Mouse (Mus musculus) splenic B cell, adult 2 months (primary cell): Measurements from ENCODE around the gene Snx9.

Experiments
- DNase-seq: peaks from one replicate; pipeline ENCODE4 v3.0.0-alpha.2; 2011; ENCODE audit warnings: low read depth, low spot score
- H3K27me3 ChIP-seq: 2 replicates; pipeline ENCODE4 v1.6.1; 2012; ENCODE audit warnings: mild to moderate bottlenecking, low read length, moderate library complexity, mixed read lengths; ENCODE audit not compliant: control insufficient read depth, poor library complexity, insufficient read depth, severe bottlenecking
- H3K36me3 ChIP-seq: 2 replicates; pipeline ENCODE4 v1.6.1; 2012; ENCODE audit warnings: mild to moderate bottlenecking, low read length, moderate library complexity, mixed read lengths; ENCODE audit not compliant: control insufficient read depth, poor library complexity, insufficient read depth, severe bottlenecking

The Snx9 gene

DNA sequence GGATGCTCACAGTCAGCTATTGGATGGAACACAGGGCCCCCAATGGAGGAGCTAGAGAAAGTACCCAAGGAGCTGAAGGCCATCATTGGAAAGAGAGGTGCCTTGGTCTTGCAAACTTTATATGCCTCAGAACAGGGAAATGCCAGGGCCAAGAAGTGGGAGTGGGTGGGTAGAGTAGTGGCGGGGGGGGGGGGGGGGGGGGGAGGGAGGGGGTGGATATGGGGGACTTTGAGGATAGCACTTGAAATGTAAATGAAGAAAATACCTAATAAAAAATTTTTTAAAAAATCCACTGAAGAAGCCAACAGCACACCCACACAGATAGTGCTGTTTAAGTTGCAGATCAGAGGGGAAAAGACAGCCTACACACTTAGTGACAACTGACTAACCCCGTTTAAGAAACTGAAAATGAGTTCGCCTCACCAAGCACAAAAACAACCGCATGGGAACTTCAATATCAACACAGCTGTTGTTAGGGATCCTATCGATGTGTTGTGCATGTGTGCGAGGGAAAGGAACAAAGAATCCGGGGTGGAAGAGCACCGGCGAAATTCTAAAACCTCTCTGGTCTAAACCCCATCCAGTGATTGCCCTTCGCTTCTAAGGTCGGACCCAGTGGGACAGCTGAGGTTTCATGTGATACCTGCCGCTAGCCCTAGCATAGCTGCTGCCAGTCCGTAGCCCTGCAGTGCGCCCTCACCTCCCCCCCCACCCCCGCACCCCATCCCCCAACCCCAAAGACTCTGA is 13.1 kb upstream of the Snx9 start:
- peak; percentile 74 for DNase-seq
- Histone ChIP-seq H3K36me3 (no peaks in the 10 kb centered on the region), H3K27me3 (no peaks in the 10 kb centered on the region)

DNA sequence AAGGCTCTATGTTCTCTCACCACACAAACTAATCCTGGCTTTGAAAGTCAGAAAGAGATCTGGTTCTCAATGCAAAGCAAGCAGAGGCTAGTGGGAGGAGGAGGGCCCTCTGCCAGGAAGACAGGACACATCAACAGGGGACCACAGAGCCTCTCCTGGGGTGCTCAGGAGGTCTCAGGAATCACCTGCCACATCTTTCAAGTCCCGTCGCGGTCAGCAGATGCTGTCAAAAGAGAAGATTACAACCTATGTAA is 12.6 kb upstream of the Snx9 start:
- H3K27me3 ChIP-seq: no peaks in the 10 kb centered on the region
- no peak for DNase-seq
- no peaks in the 10 kb centered on the region for H3K36me3 ChIP-seq

DNA sequence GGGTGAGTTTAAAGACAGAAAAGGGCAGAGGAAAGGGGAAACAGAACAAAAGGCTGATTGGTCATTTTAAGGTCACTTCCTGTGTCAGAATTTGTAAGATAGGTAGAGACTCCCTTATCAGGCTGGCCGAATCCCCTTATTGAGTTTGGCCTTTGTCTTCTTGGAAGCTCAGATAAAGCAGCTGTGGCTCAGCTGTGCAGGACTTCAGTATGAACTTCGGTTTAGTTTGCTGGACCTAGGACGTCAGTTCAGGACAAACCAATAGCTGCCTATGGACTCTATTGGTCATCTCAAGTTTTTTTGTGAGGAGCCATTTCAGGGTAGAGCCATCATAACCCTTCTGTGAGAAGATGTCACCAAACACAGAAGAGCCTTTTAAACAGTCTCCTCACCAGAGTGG is 12.2 kb upstream of the Snx9 start:
- no peak for DNase-seq
- no peaks in the 10 kb centered on the region for H3K36me3 ChIP-seq
- H3K27me3 ChIP-seq: no peaks in the 10 kb centered on the region

DNA sequence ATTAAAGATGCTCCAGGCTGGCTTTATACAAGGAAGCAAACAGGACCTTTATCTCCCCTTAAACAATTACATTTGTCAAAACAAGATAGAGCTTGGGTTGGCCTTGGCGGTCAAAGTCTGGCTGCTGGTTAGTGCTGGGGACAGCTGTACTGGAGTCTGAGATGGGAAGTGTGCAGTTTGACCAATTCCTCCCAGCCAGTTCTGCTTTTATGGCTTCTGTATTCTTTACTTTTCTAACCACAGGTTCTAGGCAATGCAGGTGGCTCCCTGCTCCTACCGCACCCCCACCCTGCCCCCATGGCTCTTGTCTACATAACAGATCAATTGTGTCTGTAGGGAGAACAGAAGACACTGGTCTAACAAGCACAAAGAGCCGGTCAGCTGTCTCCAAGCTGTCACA is 11.2 kb upstream of the Snx9 start:
- H3K27me3 ChIP-seq: no peaks in the 10 kb centered on the region
- peak; percentile 70 for DNase-seq
- H3K36me3 ChIP-seq: no peaks in the 10 kb centered on the region

DNA sequence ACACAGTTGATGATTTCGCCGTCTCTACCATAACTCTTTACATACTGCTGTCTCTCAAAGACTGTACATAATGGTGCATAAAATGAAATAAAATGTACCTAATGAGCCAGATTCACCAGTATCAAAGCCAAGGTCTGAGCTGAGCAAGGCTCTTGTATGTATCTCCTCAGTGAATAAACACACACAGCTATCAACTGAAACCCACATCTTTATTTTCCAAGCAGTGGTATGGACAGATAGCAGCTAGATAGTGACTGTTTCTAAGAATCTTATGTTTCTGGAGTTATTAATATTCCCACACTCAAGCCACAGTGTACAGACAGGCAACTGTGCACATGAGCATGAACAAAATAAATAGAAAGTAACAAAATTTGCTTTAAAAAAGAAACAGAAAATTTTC is 10.7 kb upstream of the Snx9 start:
- Histone ChIP-seq H3K36me3 (no peaks in the 10 kb centered on the region), H3K27me3 (no peaks in the 10 kb centered on the region)
- DNase-seq: no peak

DNA sequence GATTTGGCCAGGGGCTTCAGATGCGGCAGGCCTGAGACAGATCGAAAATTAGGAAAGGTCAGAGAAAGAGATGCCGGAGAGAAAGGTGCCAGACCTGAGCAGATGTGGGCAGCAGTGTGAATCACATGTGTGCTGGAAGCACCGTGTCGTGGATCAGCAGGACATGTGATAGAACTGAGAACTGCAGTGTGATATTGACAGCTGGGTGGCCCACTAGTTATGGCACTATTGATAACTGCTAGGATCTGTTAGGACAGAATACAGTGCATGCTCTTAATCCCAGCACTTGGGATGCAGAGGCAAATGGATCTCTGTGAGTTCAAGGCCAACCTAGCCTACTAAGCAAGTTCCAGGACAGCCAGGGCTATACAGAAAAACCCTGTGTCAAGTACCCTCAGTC is 10.3 kb upstream of the Snx9 start:
- no peaks in the 10 kb centered on the region for H3K27me3 ChIP-seq
- H3K36me3 ChIP-seq: no peaks in the 10 kb centered on the region
- DNase-seq: no peak

DNA sequence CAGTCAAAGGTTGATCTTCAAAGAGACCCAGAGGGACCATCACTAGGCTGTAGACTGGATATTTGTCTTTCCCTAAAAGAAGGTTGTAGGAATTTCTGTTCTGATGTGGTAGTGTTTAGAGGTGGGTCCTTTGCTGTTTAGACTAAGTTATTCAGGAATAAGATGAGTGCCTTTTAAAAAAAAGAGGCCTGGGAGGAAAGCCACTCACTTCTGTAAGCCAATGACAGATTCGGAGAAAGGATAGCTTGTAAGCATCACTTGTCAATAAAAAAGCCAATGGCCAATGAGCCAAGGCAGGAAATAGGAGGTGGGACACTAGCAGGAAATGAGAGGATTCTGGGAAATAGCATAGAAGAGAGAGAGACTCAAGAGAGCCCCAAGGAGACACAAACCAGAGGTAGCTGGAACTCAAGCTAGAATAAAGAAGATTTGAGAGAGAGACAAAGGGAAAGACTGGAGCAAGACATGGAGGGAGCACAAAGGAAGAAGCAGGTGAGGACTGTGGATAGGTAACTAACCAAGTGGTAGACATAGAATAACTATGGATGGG is 9.8 kb upstream of the Snx9 start:
- Histone ChIP-seq H3K27me3 (no peaks in the 10 kb centered on the region), H3K36me3 (no peaks in the 10 kb centered on the region)
- DNase-seq: no peak

DNA sequence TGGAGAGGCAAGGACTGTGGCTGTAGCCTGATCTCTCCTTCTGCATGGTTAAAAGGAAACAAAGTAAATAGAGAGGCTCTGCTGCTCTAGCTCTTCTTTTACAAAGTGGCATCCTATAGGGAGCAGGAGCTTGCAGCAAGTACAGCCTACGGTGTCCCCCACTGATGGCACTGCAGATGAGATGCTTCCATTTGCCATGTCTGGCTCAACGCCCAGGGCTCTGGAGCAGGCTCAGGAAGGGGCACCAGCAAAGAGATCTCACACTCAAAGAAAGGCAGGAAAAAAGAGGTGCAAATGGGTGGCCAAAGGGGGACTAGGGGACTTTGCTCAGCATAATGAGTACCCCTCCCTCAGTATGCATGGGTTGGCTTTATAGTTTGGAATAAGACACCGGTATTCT is 7.0 kb upstream of the Snx9 start:
- Histone ChIP-seq H3K27me3 (no peaks in the 10 kb centered on the region), H3K36me3 (no peaks in the 10 kb centered on the region)
- DNase-seq: no peak

DNA sequence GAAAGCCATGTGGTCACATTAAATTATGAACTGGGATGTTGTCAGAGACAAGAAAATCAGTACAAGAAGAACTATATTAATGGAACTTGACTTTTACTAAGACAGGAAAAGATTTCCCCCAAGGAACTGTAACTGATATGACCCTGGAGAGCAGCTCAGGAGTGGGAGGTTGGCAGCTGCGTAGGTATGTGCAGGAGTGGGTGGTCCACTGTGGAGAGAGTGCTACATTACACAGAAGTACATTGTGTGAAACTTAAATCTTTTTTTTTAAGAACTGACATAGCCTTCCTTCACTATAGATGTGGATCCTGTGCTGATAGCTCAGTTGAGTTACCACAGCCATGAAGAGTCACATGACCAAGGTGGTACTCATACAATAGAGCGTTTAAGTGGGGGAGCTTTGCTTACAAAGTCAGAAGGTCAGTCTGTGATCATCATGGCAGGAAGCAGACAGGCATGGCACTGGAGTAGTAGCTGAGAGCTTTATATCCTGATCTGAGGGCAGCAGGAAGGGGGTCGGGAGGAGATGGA is 6.3 kb upstream of the Snx9 start:
- no peaks in the 10 kb centered on the region for H3K36me3 ChIP-seq
- H3K27me3 ChIP-seq: no peaks in the 10 kb centered on the region
- no peak for DNase-seq

DNA sequence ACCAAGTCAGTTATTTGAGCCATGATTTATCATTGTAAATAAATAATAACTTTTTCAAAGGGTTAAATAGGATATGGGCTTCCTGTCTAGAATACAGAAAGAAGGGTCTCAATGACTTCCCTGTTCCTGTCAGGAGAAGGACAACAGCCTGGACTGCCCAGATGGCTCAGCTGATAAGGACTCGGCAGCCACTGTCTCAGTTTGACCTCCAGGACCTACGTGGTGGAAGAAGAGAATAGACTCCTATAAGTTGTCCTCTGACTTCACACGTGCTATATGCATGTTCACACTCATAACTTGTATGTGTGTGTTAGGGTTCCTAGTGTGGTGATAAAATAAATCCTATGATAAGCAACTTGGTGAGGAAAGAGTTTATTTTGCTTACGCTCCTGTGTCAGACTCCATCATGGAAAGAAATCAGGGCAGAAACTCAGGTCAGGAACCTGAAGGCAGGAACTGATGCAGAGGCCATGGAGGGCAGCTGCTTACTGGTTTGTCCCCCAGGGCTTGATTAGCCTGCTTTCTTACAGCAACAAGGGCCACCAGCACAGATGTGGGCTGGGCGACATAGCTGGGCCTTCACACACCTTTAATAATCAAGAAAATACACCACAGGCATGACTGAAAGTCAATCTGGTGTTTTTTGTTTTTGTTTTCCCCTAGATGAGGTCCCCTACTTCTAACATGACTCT is 1.4 kb upstream of the Snx9 start:
- DNase-seq: no peak
- Histone ChIP-seq H3K36me3 (no peaks in the 10 kb centered on the region; the same call in 1 of the 2 replicates), H3K27me3 (no peaks in the 10 kb centered on the region)

DNA sequence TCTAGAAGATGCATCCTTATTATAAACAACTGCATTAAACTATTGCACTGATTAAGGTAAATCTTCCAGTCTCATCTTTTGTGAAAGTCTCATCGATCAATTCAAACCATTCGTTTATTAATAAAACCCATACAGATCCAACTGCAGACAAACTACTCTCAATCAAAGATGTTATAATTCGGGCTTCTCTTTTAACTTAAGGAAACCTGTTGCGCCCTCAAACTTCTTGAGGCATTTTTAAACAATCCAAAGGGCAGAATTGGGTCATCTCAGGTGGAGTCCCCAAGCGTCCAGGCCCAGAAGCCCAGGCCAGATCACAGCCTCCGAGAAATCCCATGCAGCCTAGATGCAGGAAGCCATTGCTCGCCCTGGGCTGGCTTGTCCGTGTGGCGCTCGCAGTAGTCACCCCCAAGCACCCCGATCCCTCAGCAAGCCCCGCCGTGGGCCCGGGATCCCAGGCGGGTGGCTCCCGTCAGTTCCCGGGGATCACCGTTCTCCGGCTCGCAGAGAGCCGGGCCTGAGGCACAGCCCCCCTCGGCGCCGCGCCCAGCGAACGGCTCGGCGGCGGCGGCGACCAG is 490 bp upstream of the Snx9 start:
- no peaks in the 10 kb centered on the region for H3K27me3 ChIP-seq
- DNase-seq: peak; percentile 49
- peaks cover 1% of the 10 kb centered on the region for H3K36me3 ChIP-seq

DNA sequence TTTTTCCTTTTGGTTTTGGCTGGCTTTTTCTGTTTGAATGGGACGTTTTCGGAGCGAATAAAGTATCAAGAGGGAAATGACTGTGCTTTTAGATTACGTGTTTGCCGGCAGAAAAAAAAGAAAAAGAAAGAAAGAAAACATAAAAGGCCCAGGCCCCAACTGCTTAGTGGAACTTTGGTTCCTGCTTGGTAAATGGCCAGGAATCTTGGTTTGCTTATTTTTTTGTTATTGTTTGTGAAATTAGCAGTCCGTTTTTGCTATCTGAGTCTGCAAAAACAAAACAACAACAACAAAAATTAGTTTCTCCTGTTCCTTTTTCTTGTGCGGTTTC is 779 bp downstream of the Snx9 start:
- no peaks in the 10 kb centered on the region for H3K27me3 ChIP-seq
- DNase-seq: no peak
- peaks cover 3% of the 10 kb centered on the region for H3K36me3 ChIP-seq

DNA sequence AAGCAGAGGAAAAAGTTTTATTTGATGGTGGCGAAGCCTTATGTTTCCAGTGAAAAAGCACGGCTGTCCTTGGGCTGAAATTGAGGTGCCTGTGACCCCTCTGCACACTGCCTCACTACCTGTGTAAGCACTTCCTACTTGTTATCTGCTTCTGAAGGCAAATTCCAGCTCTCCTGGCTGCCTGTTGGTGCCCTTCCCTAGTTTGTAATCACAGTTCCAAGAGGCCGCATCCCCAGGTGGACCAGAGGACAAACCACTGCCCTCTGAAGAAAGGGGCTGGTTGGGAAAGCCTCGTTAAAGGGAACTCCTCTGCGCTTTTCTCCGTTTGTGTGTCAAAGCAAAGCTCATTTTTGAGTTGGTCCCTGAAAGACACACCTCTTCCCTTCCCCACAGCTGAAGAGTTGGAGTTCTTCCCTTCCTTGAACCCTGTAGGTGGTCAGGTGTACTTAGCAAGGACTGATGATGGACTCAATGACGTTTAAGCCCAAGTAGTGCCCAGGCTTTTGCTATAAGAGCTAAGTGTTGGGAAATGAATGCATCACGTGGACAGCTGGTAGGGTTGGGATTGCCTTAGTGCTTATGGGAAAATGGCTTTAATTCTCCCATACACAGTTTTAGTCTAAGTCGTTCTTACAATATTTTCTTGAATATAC is 2.0 kb downstream of the Snx9 start:
- DNase-seq: no peak
- H3K27me3 ChIP-seq: no peaks in the 10 kb centered on the region
- H3K36me3 ChIP-seq: peaks cover 3% of the 10 kb centered on the region

DNA sequence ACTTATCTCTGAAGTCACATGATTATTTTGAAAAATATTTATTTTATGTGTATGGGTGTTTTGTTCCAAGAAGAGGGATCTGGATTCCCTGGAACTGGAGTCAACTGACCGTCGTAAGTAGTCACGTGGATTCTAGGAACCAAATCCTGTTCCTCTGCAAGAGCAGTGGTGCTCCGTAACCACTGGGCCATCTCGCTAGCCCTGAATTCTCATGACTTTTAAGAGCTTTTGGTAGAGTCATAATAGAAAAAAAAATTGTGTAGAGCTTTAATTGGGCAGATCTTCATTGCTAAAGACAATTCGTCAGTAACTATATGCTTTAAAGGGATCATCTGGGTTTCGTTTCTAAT is 2.5 kb downstream of the Snx9 start:
- Histone ChIP-seq H3K36me3 (peaks cover 3% of the 10 kb centered on the region), H3K27me3 (no peaks in the 10 kb centered on the region)
- no peak for DNase-seq

DNA sequence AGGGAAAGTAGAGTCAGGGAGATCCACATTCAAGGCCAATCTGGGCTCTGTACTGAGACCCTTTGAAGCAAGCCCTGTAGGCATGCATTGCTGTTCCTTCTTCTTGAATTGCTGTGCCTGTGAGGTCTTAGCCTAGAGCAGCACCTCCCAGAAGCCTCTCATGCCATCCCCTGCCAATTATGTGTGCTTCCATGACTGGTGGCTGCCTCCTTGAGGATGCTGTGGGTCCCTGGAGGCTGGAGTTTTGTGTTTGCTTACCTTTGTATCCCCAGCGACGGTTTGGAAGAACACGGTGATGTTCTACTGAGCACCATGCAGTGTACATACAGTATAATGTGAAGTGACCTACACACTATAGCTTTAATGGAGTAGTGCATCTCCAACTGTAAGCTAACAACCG is 4.2 kb downstream of the Snx9 start:
- H3K27me3 ChIP-seq: no peaks in the 10 kb centered on the region
- no peak for DNase-seq
- H3K36me3 ChIP-seq: peaks cover 5% of the 10 kb centered on the region
